Mouse (Mus musculus) hindbrain, embryonic 10.5 days (tissue): Measurements from ENCODE around the gene Srrm2. TPM values are rescaled to one million over a fixed set of nuclear protein-coding genes. Genes with fewer than 3 reads are reported as not detected.

ENCODE experiments used
- DNase-seq: peaks from one replicate; pipeline ENCODE4 v3.0.0-alpha.2; 2017; ENCODE audit warnings: low spot score
- H3K27ac ChIP-seq: fragments of 300-500 bp; sonication (generic); 2 replicates; pipeline ENCODE4 v1.5.1; 2016; ENCODE audit warnings: mild to moderate bottlenecking, moderate library complexity
- H3K27me3 ChIP-seq: fragments of 300-500 bp; sonication (generic); 2 replicates; pipeline ENCODE4 v1.6.1; 2016; ENCODE audit warnings: mild to moderate bottlenecking; ENCODE audit not compliant: poor library complexity, insufficient read depth, severe bottlenecking
- H3K36me3 ChIP-seq: fragments of 300-500 bp; sonication (generic); 2 replicates; pipeline ENCODE4 v1.6.1; 2016; ENCODE audit warnings: mild to moderate bottlenecking, moderate library complexity
- H3K4me1 ChIP-seq: fragments of 300-500 bp; sonication (generic); replicated peaks from 2 replicates; pipeline ENCODE4 v1.6.1; 2016; ENCODE audit warnings: mild to moderate bottlenecking
- H3K4me3 ChIP-seq: fragments of 300-500 bp; sonication (generic); 2 replicates; pipeline ENCODE4 v1.5.1; 2016; ENCODE audit warnings: mild to moderate bottlenecking, moderate library complexity
- H3K9me3 ChIP-seq: fragments of 300-500 bp; sonication (generic); 2 replicates; pipeline ENCODE4 v1.6.1; 2016; ENCODE audit warnings: mild to moderate bottlenecking, moderate library complexity
- WGBS: fragments of 180-500 bp; shearing (Covaris S2); methylation state at CpG from one replicate; pipeline ENCODE4 v1.1.7; 2016; 5-methylcytosine and 5-hydroxymethylcytosine counted together
- polyA plus RNA-seq: library from polyadenylated mRNA; unstranded; fragments of >200 nt; fragmentation: Nextera tagmentation; extraction: Ambion mirVana; gene quantifications from 2 replicates; pipeline ENCODE4 v1.2.1, GENCODE M21; 2016

Srrm2 gene
- polyA plus RNA-seq, 1 experiment from 2014 or later = 570 TPM

DNA sequence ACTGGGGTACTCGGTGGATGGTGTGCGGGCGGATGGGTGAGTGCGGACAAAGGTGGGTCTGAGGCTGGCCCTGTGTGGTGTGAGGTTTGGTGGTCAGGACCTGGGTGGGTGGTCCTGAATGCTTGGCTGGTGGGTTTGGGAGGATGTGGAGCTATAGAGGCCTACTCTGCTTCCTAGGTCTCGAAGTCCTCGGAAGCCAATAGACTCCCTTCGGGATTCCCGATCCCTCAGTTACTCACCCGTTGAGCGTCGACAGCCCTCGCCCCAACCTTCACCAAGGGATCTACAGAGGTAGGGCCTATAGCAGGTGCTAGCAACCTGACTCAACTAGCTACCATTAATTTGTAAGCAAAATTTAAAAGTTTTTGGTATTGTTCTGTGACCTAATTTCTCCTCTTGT is 33.3 kb downstream of the Srrm2 start:
- DNase-seq = no peak
- no peak overlapping the region for H3K4me3 ChIP-seq
- no peak overlapping the region for H3K27ac ChIP-seq
- H3K4me1 ChIP-seq = peaks cover 19% of the 10 kb centered on the region
- peaks cover 16% of the 10 kb centered on the region for H3K9me3 ChIP-seq
- H3K36me3 ChIP-seq = peaks cover 88% of the 10 kb centered on the region
- no peaks in the 10 kb centered on the region for H3K27me3 ChIP-seq
- WGBS = 92% methylated on average over 12 of the region's 12 CpGs

DNA sequence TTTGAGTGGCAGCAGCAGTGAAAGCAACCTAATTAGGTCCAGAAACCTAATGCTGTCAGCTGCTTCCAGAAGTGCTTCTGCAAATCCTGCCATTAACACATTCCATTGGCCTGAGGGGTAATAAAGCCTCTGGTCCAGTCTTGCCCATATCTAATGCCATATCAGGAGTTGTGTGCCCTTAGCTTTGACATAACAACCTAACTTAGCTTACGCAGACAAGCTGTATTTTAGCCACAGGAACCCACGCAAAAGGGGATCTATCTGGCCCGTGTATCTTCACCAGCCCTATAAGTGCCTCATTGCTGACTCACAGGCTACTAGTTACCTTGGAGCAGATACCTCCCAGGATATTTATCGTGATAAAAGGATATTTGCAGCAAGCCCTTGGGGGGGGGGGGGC is 35.3 kb downstream of the Srrm2 start:
- Histone ChIP-seq H3K9me3 (0 out of 2 replicates have a peak, but pooled peaks cover 3% of the 10 kb centered on the region), H3K27ac (no peak overlapping the region), H3K4me3 (no peak overlapping the region), H3K36me3 (peaks cover 68% of the 10 kb centered on the region), H3K4me1 (peaks cover 19% of the 10 kb centered on the region), H3K27me3 (0 out of 2 replicates have a peak, but pooled peaks cover 4% of the 10 kb centered on the region)
- DNase-seq = no peak
- WGBS = 95% methylated on average over 4 of the region's 4 CpGs

DNA sequence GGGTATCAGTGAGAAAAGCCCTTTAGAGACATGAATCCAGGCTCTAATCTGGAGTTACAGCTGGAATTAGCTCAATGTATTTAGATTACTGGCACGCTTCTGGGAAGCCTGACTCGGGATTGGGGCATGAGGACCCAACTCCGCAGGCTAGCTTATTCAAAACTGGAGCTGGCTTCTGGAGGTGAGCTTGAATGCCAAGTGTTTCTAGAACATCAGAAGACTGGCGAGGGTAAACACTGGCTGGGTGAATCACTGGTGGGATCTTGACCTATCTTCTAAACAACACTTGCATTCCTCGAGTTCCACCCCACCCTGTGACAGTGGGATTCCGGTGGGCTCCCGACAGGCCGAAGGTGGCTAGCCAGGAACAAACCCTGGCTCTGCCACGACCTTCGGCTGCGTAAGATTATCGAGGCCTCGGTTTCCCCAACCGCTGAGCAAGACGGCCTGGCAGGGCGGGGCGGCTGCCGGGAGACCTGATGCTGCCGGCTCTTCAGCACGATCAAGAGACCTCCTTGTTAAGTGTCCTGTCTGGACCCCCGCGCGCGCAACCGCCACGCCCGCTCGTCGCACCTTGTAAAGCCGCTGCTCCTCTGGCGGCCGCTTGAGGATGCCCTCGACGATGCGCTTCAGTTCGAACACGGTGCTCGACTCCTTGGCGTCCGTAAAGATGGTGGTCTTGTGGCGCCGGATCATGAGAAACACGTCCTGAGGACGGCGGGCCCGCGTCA is 38.1 kb downstream of the Srrm2 start:
- H3K36me3 ChIP-seq = peaks cover 40% of the 10 kb centered on the region
- under 1% methylated on average over 47 of the region's 47 CpGs for WGBS
- peak overlapping the region; percentile 91 for H3K4me3 ChIP-seq
- DNase-seq = no peak
- peak overlapping the region; percentile 93 for H3K27ac ChIP-seq
- H3K27me3 ChIP-seq = peaks cover 30% of the 10 kb centered on the region
- peaks cover 19% of the 10 kb centered on the region for H3K4me1 ChIP-seq
- no peaks in the 10 kb centered on the region for H3K9me3 ChIP-seq

DNA sequence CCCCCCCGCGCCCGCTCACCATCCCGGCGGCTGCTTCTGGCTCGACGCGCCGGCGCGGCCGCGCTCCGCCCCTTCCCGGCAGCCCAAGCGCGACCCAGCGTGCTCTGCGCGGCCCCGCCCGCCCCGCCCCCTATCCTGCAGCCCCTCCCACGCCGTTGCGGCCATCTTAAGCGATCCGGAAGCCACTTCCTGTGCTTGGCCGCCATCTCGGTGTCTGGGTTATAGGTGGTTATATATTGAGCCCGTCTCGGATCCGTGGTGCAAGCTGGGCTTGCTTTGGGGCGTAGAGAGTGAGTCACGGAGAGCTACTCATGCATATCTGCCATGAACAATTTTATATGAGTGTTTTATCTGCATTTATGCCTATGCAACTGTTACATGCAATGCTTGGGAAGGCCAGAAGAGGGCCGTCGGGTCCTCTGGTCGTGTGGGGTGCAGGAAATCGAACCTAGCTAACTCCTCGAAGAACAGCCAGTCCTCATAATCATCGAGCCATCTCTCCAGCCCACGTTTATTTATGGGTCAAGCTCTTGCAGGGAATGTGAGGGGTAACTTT is 38.8 kb downstream of the Srrm2 start, which contains the start of gene Elob:
Elob (minus strand) TSS at position 73 of the 556 bp plus-strand sequence.
- peak within 1 kb of the TSS; percentile 93 for H3K27ac ChIP-seq
- H3K36me3 ChIP-seq = peaks cover 33% of the 10 kb centered on the region
- 1% methylated on average over 41 of the region's 42 CpGs for WGBS
- DNase-seq = peak; percentile 91
- H3K27me3 ChIP-seq = peaks cover 37% of the 10 kb centered on the region
- H3K4me3 ChIP-seq = peak within 1 kb of the TSS; percentile 91
- peaks cover 19% of the 10 kb centered on the region for H3K4me1 ChIP-seq
- no peaks in the 10 kb centered on the region for H3K9me3 ChIP-seq

DNA sequence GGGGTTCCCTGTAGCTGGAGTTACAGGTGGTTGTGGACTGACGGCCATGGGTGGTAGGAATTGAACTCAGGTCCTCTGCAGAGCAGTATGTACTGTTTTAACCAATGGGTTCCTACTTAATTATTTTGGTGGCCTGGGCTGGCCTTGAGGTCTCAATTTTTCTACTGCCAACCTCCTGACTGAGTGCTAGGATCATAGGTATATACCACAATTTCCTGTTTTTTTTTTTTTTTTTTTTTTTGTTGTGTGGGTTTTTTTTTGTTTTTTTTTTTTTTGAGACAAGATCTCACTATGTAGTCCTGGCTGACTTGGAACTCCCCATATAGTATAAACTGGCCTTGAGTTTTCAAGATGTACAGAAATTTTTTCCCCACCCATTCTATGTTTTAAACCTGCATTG is 40.9 kb downstream of the Srrm2 start:
- no peak for DNase-seq
- H3K4me1 ChIP-seq = peaks cover 19% of the 10 kb centered on the region
- 98% methylated on average over 1 of the region's 1 CpGs for WGBS
- no peak overlapping the region for H3K27ac ChIP-seq
- H3K27me3 ChIP-seq = peaks cover 50% of the 10 kb centered on the region
- no peaks in the 10 kb centered on the region for H3K9me3 ChIP-seq
- no peak overlapping the region for H3K4me3 ChIP-seq
- H3K36me3 ChIP-seq = peaks cover 12% of the 10 kb centered on the region

DNA sequence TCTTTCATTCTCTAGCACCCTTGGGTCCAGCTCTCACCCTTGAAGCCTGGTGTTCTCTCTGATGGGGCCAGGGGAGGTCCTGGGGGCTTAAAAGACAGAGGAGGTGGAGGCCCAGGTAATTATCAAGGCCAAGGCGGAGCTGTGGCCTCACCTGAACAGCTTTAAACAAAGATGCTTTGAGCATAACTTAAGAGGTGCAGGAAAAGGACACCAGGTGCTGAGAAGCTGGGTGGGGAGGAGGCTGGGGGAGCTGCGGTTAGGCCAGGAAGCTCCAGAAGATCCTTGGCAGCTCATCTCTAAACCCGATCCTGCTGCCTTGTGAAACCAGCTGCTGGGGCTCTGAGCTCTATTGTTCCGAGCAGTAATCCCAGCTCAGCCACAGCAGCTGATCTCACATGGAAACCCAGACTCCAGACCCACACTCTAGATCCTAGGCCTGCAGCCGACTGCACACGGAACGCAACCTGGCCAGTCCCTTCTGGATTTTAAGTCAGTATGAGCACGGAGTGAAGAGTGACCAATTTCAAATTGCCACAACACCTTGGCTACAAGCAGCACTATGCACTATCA is 45.8 kb downstream of the Srrm2 start, which contains the start of gene Prss33:
Prss33 (minus strand) TSS at position 51 of the 570 bp plus-strand sequence.
- no peak for DNase-seq
- Histone ChIP-seq H3K36me3 (no peaks in the 10 kb centered on the region), H3K4me1 (no peaks in the 10 kb centered on the region), H3K27me3 (peaks cover 41% of the 10 kb centered on the region), H3K27ac (no peak within 1 kb of the TSS), H3K4me3 (no peak within 1 kb of the TSS), H3K9me3 (no peaks in the 10 kb centered on the region)
- WGBS = 75% methylated on average over 8 of the region's 8 CpGs

DNA sequence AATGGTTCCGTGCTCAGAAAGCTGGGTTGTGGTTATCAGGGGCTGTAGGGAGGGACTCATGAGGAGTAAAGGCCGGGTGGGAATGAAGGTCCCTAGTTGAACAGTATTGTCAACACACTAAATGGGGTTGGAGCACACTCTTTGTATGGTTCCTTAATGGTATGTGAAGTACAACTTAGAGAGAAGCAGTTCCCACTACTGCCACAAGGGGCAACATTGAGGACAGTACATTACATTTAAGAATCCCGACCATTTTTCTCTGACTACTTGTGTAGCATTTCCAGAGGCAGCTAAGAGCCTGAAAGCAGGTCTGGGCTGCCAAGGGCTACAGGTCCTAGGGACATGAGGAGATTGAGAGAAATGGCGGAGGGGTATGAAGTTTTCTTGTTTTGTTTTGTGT is 50.8 kb downstream of the Srrm2 start:
- WGBS = 32% methylated on average over 4 of the region's 4 CpGs
- H3K4me3 ChIP-seq = no peak overlapping the region
- DNase-seq = peak; percentile 56
- H3K36me3 ChIP-seq = no peaks in the 10 kb centered on the region
- H3K27me3 ChIP-seq = peaks cover 15% of the 10 kb centered on the region
- peaks cover 11% of the 10 kb centered on the region; the same call in 1 of the 2 replicates for H3K4me1 ChIP-seq
- no peaks in the 10 kb centered on the region for H3K9me3 ChIP-seq
- H3K27ac ChIP-seq = no peak overlapping the region

DNA sequence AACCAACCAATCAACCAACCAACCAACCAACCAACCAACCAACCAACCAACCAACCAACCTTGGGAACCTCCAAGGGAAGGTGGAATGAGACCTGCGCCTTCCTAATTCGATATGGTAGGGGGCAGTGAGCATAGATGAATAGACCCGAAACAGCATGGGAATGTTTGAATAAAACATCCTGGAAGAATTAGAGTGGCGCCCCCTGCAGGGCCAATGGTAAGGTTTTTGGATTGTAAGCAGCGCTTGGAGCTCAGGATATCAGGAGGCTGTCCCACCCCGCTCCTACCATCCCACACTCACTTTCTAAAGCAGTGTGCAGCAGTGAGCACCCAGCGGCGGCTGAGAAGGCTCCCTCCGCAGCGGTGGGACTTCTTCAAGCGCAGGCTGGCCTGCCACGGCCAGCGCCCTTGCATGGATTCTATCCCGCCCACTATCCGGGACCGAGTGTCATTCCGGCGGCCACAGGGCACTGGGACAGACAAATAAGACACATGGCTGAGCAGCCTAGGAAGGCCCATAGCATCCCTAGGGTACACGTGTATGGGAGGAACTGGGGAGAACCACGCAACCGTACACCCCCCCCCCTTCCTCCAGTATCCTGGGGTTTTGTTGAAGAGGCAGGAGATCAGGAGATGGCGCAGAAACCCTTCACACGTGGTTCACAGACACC is 52.9 kb downstream of the Srrm2 start:
- H3K27me3 ChIP-seq = peaks cover 15% of the 10 kb centered on the region
- 38% methylated on average over 23 of the region's 23 CpGs for WGBS
- H3K36me3 ChIP-seq = no peaks in the 10 kb centered on the region
- no peak for DNase-seq
- peak overlapping the region; percentile 23; the same call in 1 of the 2 replicates for H3K27ac ChIP-seq
- peaks cover 11% of the 10 kb centered on the region; the same call in 1 of the 2 replicates for H3K4me1 ChIP-seq
- H3K9me3 ChIP-seq = no peaks in the 10 kb centered on the region
- peak overlapping the region; percentile 45 for H3K4me3 ChIP-seq

DNA sequence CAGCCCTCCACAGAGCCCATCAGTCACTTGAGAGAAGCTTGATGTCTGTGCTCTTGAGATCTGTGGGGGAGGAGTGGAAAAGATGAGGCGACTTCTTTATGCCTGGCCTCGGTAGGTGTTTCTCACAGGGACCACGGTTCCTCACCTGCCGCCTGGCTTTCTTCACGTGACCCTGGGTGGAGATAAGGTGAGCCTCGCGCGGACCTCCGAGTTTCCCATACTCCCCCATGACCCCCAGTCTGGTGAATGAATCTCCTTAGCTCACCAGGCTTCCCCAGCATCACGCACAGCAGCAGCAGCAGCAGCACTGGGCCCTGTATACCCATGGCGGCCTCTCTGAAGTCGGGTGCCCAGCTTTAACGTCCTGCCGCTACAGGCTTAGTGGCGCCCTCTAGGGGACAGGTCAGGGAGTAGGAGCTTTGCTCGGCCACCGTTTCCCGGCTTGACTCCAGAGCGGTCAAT is 53.5 kb downstream of the Srrm2 start, which contains the start of the genes Prss32 and Prss41:
Prss32 (plus strand) TSS at position 44 of the 462 bp plus-strand sequence.
Prss41 (minus strand) TSS at position 361 of the 462 bp plus-strand sequence.
- Histone ChIP-seq H3K4me1 (peaks cover 11% of the 10 kb centered on the region; the same call in 1 of the 2 replicates), H3K9me3 (no peaks in the 10 kb centered on the region), H3K36me3 (no peaks in the 10 kb centered on the region), H3K27me3 (peaks cover 15% of the 10 kb centered on the region), H3K27ac (peak within 1 kb of the TSS; percentile 23; the same call in 1 of the 2 replicates), H3K4me3 (peak within 1 kb of the TSS; percentile 45)
- peak; percentile 65 for DNase-seq
- WGBS = 20% methylated on average over 19 of the region's 19 CpGs

DNA sequence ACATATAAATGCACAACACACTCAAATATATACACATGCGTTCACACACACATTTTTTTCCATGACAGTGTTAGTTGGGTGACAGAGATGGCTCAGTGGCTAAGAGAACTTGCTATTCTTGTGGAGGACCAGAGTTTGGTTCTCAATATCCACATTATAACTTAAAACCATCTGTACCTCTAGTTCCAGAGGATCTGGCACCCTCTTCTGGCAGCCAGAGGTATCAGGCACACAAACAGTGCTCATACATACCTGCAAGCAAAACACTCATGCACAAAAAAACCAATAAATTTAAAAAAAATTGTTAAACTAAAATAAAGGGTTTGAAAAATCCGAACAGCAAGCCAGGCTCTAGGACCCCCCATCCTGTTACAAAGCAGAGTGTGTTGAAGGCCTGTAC is 59.7 kb downstream of the Srrm2 start:
- WGBS = 63% methylated on average over 2 of the region's 2 CpGs
- DNase-seq = no peak
- Histone ChIP-seq H3K4me1 (no peaks in the 10 kb centered on the region), H3K27ac (no peak overlapping the region), H3K4me3 (no peak overlapping the region), H3K36me3 (no peaks in the 10 kb centered on the region), H3K27me3 (no peaks in the 10 kb centered on the region), H3K9me3 (no peaks in the 10 kb centered on the region)

DNA sequence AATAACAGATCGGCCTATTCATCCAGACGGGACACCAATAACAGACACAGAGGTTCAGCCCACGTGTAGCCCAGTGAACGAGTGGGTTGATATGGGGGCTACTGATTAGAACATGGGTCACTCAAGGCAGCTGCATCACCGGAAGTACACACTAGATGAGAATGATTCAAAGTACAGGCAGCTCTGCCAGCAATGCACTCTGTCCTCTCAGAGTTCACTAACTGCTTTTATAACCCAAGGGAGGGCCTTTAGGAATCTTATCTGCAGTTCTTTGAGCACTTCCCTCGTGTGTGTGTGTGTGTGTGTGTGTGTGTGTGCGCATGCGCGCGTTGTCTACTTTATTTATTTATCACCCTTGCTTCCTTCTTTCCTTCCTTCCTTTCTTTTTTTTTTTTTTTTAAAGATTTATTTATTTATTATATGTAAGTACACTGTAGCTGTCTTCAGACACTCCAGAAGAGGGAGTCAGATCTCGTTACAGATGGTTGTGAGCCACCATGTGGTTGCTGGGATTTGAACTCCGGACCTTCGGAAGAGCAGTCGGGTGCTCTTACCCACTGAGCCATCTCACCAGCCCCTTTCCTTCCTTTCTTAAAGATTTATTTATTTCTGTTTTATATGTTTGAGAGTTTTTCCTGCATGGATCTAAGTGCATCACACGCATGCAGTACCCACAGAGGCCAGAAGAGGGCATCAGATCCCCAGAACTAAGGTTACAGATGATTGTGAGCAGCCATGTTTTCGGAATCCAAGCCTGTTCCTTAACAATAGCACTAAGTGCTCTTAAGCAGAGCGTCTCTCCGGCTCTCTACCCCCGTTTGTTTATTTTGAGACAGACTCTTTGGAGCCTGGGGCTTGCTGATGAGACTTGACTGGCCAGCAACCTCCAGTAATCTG is 60.8 kb downstream of the Srrm2 start:
- peak; percentile 76 for DNase-seq
- H3K4me1 ChIP-seq = no peaks in the 10 kb centered on the region
- H3K36me3 ChIP-seq = no peaks in the 10 kb centered on the region
- H3K4me3 ChIP-seq = no peak overlapping the region
- no peaks in the 10 kb centered on the region for H3K27me3 ChIP-seq
- 0 out of 2 replicates have a peak overlapping the region, but pooled peaks have one; percentile 69 for H3K27ac ChIP-seq
- no peaks in the 10 kb centered on the region for H3K9me3 ChIP-seq
- 66% methylated on average over 19 of the region's 19 CpGs for WGBS

DNA sequence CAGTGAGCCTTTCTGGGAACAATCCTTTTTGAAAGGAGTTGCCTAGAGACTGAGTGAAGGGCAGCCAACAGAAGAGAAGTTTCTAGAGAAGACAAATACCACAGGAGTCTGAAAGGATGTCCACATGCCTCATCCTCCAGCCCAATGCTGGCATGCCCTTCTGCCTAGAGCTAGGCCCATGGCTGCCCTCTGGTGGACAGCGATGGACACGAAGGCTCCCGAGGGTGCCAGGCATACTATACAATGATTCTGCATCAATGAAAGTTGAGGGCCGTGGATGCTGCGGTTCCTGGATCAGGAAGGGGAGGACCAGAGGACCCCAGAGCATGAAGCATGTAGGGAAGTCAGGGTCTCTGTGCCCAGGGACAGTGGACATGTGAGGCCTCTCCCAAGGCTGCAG is 63.0 kb downstream of the Srrm2 start:
- peak; percentile 57 for DNase-seq
- 38% methylated on average over 5 of the region's 5 CpGs for WGBS
- Histone ChIP-seq H3K4me1 (no peaks in the 10 kb centered on the region), H3K27me3 (no peaks in the 10 kb centered on the region), H3K9me3 (no peaks in the 10 kb centered on the region), H3K36me3 (no peaks in the 10 kb centered on the region), H3K27ac (no peak overlapping the region), H3K4me3 (no peak overlapping the region)
